Mouse (Mus musculus): Measurements from ENCODE around the gene Cacnb4. TPM values are rescaled to one million over a fixed set of nuclear protein-coding genes. Genes with fewer than 3 reads are reported as not detected.
A peak's percentile ranks its signal among the peaks of the same experiment; 100 is the strongest.

Cacnb4 gene
- polyA plus RNA-seq, 1 experiment from 2014 or later = 1.6 TPM

DNA sequence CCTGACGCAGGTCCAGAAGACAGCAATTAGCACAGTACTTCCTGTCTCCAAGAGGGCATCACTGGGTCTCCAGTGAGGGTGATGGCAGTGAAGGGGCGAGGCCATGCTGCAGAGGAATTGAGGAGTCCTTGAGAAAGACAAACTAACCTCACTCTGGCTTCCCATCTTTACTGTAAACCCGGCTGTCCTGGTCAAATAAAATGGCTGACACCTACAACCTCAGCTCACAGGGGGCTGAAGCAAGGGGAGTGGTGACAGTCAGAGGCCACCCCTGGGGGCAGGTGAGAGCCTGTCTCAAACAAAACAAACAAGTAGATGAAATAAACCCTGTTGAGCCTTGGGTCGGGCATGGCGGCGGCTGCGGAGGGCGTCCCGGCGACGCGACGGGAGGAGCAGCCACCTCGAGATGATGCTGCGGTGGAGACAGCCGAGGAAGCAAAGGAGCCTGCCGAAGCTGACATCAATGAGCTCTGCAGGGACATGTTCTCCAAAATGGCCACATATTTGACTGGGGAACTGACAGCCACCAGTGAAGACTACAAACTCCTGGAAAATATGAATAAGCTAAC is 57.1 kb downstream of the Cacnb4 start:
- no peaks in the 10 kb centered on the region for H3K27me3 ChIP-seq
- no peak overlapping the region for H3K27ac ChIP-seq
- 58% methylated on average over 17 of the region's 17 CpGs for WGBS
- H3K9me3 ChIP-seq = no peaks in the 10 kb centered on the region
- H3K4me2 ChIP-seq = peak overlapping the region; percentile 29
- H3K4me1 ChIP-seq = peaks cover 9% of the 10 kb centered on the region
- no peak overlapping the region for H3K9ac ChIP-seq
- no peaks in the 10 kb centered on the region for H3K36me3 ChIP-seq
- no peak for ATAC-seq (ENCODE audit: insufficient number of reproducible peaks, low FRiP score, low TSS enrichment, low read depth)
- H3K4me3 ChIP-seq = peak overlapping the region; percentile 19

DNA sequence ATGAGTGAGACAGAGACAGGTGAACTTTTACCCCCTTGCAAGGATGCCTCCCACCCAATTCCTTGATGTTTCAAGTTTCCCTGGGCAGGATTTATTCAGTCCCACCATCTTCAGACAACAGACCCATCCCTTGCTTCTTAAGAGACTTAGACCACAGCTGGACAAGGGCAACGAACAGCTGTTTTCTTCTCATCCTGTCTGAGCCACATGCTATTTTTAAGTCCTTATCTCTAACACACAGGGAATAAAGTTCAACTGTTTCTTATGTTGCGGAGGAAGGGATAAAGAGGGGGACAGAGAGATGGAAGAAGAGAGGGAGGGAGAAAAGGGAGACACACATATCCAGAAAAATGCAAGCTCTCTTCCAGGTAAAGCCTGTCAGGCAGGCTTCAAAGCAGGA is 57.8 kb downstream of the Cacnb4 start:
- H3K4me2 ChIP-seq = no peak overlapping the region
- no peak overlapping the region for H3K4me3 ChIP-seq
- 69% methylated on average over 2 of the region's 2 CpGs for WGBS
- H3K27ac ChIP-seq = no peak overlapping the region
- no peaks in the 10 kb centered on the region for H3K9me3 ChIP-seq
- peaks cover 7% of the 10 kb centered on the region for H3K4me1 ChIP-seq
- no peaks in the 10 kb centered on the region for H3K36me3 ChIP-seq
- no peaks in the 10 kb centered on the region for H3K27me3 ChIP-seq
- ATAC-seq (ENCODE audit: insufficient number of reproducible peaks, low FRiP score, low TSS enrichment, low read depth) = no peak
- no peak overlapping the region for H3K9ac ChIP-seq

DNA sequence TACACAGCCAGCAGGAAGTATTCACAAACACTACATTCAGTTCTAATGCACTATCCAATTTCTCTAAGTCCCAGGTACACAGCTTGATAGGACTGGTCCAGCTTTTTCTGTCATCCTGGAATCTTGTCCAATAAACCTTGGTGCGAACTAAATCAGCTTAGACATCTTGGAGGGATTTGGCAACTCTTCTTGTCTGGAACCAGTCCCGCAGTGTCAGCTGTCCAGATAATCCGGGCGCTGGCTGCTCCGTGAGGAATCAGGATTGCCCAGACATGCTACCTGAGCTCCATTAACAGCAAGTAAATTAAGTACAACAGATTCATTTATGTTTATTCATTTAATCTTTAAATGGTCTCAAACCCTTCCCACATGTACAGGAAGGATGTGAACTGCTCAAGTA is 61.2 kb downstream of the Cacnb4 start:
- H3K36me3 ChIP-seq = no peaks in the 10 kb centered on the region
- no peak for ATAC-seq (ENCODE audit: insufficient number of reproducible peaks, low FRiP score, low TSS enrichment, low read depth)
- H3K27me3 ChIP-seq = no peaks in the 10 kb centered on the region
- H3K4me2 ChIP-seq = no peak overlapping the region
- 51% methylated on average over 5 of the region's 5 CpGs for WGBS
- H3K4me1 ChIP-seq = no peaks in the 10 kb centered on the region
- no peak overlapping the region for H3K9ac ChIP-seq
- no peak overlapping the region for H3K27ac ChIP-seq
- no peaks in the 10 kb centered on the region for H3K9me3 ChIP-seq
- no peak overlapping the region for H3K4me3 ChIP-seq

DNA sequence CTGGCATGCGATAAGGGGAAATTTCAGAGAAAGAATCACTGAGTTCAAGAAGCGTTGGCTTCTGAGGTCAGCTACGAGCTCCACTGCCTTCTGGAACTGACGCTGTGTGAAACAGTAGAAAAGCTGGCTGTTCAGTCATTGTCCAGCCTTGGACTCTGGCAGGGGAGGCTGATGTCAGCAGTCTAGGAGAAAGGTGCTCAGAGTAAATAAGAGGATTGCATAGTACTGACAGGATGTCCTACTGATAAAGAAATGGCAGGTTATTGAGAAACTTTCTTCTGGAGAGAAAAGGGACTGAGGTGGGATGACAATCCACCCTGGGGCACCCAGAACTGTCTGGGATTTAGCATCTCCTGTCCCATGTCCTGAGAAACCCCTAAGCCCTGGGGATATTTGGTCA is 62.7 kb downstream of the Cacnb4 start:
- Histone ChIP-seq H3K27me3 (no peaks in the 10 kb centered on the region), H3K36me3 (no peaks in the 10 kb centered on the region), H3K4me3 (no peak overlapping the region), H3K9me3 (no peaks in the 10 kb centered on the region), H3K27ac (no peak overlapping the region), H3K4me1 (no peaks in the 10 kb centered on the region), H3K9ac (no peak overlapping the region), H3K4me2 (no peak overlapping the region)
- whole genome bisulfite sequencing = 96% methylated on average over 4 of the region's 4 CpGs
- no peak for ATAC-seq (ENCODE audit: insufficient number of reproducible peaks, low FRiP score, low TSS enrichment, low read depth)

DNA sequence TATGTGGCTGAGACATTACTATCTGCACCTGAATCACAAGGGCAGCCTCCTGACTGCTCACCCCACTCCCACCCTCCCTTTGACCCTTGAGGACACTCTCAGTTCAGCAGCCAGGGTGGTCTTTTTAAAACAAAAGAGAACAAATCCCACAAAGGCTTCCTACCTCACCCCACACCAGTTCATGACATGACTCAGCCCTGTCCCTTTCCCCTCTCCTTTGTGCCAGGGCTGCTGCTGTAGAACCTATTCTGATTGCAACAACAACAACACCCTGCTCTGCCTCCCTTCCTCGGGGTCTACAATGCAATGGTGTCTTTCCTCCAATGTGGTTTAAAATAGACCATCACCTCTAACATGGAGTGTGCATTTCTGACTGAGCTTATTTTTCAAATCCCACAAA is 67.1 kb downstream of the Cacnb4 start:
- H3K27me3 ChIP-seq = no peaks in the 10 kb centered on the region
- H3K27ac ChIP-seq = no peak overlapping the region
- no peak overlapping the region for H3K4me2 ChIP-seq
- H3K9ac ChIP-seq = no peak overlapping the region
- H3K36me3 ChIP-seq = no peaks in the 10 kb centered on the region
- WGBS = 70% methylated on average over 1 of the region's 1 CpGs
- no peak for ATAC-seq (ENCODE audit: insufficient number of reproducible peaks, low FRiP score, low TSS enrichment, low read depth)
- no peak overlapping the region for H3K4me3 ChIP-seq
- no peaks in the 10 kb centered on the region for H3K9me3 ChIP-seq
- no peaks in the 10 kb centered on the region for H3K4me1 ChIP-seq

DNA sequence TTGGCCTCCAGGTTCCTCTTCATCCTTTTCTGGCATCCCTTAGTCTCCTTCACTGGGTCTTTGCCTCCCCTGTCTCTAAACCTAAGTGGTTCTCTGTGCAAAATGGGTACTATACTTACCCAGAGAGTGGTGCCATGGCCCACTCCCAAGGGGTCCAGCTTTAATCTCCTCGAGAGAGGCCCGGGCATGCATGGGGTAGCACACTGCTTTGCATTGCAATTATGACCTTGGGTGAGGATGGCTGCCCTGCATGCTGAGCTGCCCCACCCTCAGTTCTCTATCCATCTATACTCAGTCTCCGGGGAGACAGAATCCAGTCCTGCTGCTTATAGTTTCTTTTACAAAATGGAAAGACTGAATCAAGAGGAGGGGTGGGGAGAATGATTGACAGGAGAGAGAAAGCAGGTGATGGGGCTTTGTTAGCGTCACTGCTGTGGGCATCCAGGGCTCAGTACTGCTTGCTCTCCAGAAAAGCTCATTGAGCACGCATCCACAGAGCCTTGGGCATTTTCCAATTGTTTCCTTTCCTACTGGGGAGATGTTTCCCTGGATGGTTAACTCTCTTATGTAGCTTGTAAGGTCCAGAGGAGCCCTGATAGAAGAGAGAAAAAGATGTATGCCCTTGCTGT is 68.7 kb downstream of the Cacnb4 start:
- ATAC-seq (ENCODE audit: insufficient number of reproducible peaks, low FRiP score, low TSS enrichment, low read depth) = no peak
- Histone ChIP-seq H3K9me3 (no peaks in the 10 kb centered on the region), H3K4me2 (no peak overlapping the region), H3K27me3 (no peaks in the 10 kb centered on the region), H3K9ac (no peak overlapping the region), H3K27ac (no peak overlapping the region), H3K4me3 (no peak overlapping the region), H3K4me1 (no peaks in the 10 kb centered on the region), H3K36me3 (no peaks in the 10 kb centered on the region)
- 68% methylated on average over 5 of the region's 5 CpGs for WGBS

DNA sequence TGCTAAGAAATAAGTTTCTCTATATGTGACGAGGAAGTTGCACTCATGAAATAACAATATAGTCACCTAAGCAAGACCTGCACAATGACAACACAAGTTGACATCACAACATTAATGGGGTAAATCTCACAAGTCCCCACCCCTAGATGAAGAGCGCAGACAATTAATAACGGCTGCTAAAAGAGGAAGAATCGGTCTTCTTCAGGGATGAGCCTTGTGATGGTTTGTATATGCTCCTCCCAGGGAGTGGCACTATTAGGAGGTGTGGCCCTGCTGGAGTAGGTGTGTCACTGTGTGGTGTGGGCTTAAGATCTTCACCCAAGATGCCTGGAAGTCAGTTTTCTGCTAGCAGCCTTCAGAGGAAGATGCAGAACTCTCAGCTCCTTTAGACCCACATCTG is 70.3 kb downstream of the Cacnb4 start:
- no peak for ATAC-seq (ENCODE audit: insufficient number of reproducible peaks, low FRiP score, low TSS enrichment, low read depth)
- H3K36me3 ChIP-seq = no peaks in the 10 kb centered on the region
- H3K9ac ChIP-seq = no peak overlapping the region
- H3K4me1 ChIP-seq = peaks cover 4% of the 10 kb centered on the region; the same call in 1 of the 2 replicates
- no peak overlapping the region for H3K4me2 ChIP-seq
- no peaks in the 10 kb centered on the region for H3K9me3 ChIP-seq
- no peaks in the 10 kb centered on the region for H3K27me3 ChIP-seq
- WGBS = 80% methylated on average over 4 of the region's 4 CpGs
- H3K27ac ChIP-seq = no peak overlapping the region
- H3K4me3 ChIP-seq = no peak overlapping the region

DNA sequence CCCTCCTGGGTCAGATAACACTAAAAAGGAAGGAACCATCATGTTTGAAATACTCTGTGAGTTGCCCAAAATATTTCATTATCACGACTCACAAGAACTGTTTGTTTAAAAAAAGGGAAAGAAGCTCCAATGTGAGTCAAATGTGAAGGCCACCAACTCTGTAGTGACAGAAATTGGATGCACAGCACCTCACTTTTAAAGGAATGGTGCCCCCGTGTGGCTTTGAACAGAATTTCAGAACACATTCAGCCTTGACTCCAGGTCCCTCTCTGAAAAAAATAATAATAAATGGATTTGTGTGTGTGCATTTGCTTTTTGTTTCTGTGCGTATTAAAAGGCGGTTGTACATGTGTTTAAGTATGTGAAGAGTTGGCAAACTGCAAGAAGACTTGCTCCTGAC is 71.3 kb downstream of the Cacnb4 start:
- ATAC-seq (ENCODE audit: insufficient number of reproducible peaks, low FRiP score, low TSS enrichment, low read depth) = no peak
- 22% methylated on average over 4 of the region's 4 CpGs for WGBS

DNA sequence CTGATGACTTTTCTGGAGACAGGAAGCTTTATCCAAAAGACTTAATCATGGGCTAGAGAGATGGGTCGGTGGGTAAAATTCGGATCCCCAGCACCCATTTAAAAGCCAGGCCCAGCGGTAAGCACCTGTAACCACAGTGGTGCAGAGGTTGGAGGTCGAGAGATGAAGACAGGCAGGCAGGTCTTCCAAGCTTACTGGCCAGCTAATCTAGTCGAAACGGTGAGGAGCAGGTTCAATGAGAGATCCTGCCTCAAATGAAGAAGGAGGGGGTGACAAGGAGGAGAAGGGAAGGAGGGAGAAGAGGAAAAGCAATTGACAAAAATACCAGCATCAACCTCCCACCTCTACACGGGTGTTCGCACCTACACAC is 72.0 kb downstream of the Cacnb4 start:
- WGBS = 80% methylated on average over 8 of the region's 8 CpGs
- no peak overlapping the region for H3K4me2 ChIP-seq
- H3K9ac ChIP-seq = no peak overlapping the region
- ATAC-seq (ENCODE audit: insufficient number of reproducible peaks, low FRiP score, low TSS enrichment, low read depth) = no peak
- H3K9me3 ChIP-seq = no peaks in the 10 kb centered on the region
- no peaks in the 10 kb centered on the region for H3K27me3 ChIP-seq
- H3K36me3 ChIP-seq = no peaks in the 10 kb centered on the region
- H3K4me1 ChIP-seq = peaks cover 5% of the 10 kb centered on the region; the same call in 1 of the 2 replicates
- no peak overlapping the region for H3K4me3 ChIP-seq
- no peak overlapping the region; the same call in 1 of the 2 replicates for H3K27ac ChIP-seq

More for the DNA sequence above, 71.3 kb downstream of the Cacnb4 start:
- H3K27ac ChIP-seq = no peak overlapping the region
- H3K36me3 ChIP-seq = no peaks in the 10 kb centered on the region
- H3K4me3 ChIP-seq = no peak overlapping the region
- peaks cover 5% of the 10 kb centered on the region; the same call in 1 of the 2 replicates for H3K4me1 ChIP-seq
- H3K4me2 ChIP-seq = no peak overlapping the region
- no peaks in the 10 kb centered on the region for H3K9me3 ChIP-seq
- H3K9ac ChIP-seq = no peak overlapping the region
- H3K27me3 ChIP-seq = no peaks in the 10 kb centered on the region

DNA sequence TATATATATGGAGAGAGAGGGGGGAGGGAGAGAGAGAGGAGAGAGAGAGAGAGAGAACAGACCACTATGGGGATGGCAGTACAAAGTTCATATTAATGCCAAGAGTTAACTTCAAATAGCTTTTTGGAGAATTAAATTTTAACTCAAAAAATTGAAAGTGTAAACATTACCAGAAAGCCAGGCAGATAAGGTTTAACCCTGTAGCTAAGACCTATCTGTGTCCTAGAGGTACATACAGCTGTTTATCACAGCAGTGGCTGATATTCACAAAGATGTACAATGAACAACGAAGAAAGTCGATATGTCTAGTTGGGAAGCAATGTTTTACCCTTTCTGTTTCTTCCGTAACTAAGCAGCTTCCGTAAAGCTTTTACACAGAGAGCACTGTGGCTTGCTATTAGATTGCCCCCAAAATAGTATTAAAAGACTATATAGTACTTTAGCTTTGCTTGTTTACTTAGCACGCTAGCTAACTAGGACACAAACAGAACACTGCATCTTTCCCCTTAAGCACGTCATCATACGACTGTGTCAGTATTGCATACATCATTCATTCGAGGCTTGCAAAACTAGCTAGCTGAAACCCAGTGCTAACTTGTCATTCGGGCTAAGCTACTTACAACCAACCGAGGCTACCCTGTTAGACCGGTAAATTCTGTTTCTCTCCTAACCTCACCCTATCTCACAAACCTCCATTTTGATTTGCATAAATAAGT is 72.5 kb downstream of the Cacnb4 start:
- H3K4me1 ChIP-seq = peaks cover 5% of the 10 kb centered on the region; the same call in 1 of the 2 replicates
- no peaks in the 10 kb centered on the region for H3K27me3 ChIP-seq
- no peak overlapping the region for H3K4me2 ChIP-seq
- 76% methylated on average over 11 of the region's 11 CpGs for WGBS
- H3K36me3 ChIP-seq = no peaks in the 10 kb centered on the region
- H3K27ac ChIP-seq = no peak overlapping the region
- H3K9me3 ChIP-seq = no peaks in the 10 kb centered on the region
- H3K9ac ChIP-seq = no peak overlapping the region
- no peak for ATAC-seq (ENCODE audit: insufficient number of reproducible peaks, low FRiP score, low TSS enrichment, low read depth)
- no peak overlapping the region for H3K4me3 ChIP-seq

DNA sequence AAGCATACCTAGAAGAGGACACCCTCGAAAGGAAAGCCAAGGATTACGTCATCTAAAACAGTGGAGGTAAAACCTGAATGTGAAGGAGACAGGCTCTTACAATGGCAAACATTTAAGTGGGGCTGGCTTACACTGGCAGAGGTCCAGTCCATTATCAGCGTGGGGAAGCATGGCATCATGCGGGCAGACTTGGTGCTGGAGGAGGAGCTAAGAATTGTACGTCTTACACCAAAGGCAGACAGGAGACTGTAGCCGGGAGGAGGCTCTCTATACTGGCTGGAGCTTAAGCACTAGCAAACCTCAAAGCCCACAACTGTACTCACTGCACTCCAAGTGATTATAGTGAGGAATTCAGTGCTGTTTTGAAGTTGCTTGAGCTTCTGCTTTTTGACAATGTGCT is 73.2 kb downstream of the Cacnb4 start:
- Histone ChIP-seq H3K9me3 (no peaks in the 10 kb centered on the region), H3K4me1 (peaks cover 5% of the 10 kb centered on the region; the same call in 1 of the 2 replicates), H3K4me2 (no peak overlapping the region), H3K27ac (no peak overlapping the region), H3K9ac (no peak overlapping the region), H3K4me3 (no peak overlapping the region), H3K27me3 (no peaks in the 10 kb centered on the region), H3K36me3 (no peaks in the 10 kb centered on the region)
- ATAC-seq (ENCODE audit: insufficient number of reproducible peaks, low FRiP score, low TSS enrichment, low read depth) = no peak
- 57% methylated on average over 6 of the region's 6 CpGs for WGBS

DNA sequence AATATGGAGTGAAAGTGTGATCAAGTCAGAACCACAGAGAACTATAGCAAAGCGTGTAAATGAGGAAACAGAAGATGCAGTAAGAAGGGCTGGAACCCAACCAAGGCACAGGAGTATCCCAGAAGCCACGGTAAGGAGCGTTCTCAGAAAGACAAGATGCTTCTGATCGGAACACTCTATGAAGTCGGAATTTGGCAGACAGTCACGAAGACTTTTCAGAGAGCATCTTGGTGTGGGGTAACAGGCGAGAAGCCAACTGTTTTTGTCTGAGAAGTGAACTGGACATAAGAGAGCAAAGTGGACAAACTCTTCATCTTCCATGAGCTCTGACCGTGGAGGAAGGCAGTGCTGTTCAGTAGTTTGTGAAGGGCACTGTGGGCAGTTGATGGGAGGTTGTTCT is 73.7 kb downstream of the Cacnb4 start:
- no peak for ATAC-seq (ENCODE audit: insufficient number of reproducible peaks, low FRiP score, low TSS enrichment, low read depth)
- H3K4me1 ChIP-seq = peaks cover 5% of the 10 kb centered on the region; the same call in 1 of the 2 replicates
- no peak overlapping the region for H3K4me2 ChIP-seq
- no peak overlapping the region for H3K4me3 ChIP-seq
- no peak overlapping the region for H3K27ac ChIP-seq
- no peaks in the 10 kb centered on the region for H3K27me3 ChIP-seq
- H3K9ac ChIP-seq = no peak overlapping the region
- no peaks in the 10 kb centered on the region for H3K36me3 ChIP-seq
- 85% methylated on average over 8 of the region's 8 CpGs for WGBS
- no peaks in the 10 kb centered on the region for H3K9me3 ChIP-seq
